ENCODE assay signal across 21 mouse cellular contexts in the genomic region with DNA sequence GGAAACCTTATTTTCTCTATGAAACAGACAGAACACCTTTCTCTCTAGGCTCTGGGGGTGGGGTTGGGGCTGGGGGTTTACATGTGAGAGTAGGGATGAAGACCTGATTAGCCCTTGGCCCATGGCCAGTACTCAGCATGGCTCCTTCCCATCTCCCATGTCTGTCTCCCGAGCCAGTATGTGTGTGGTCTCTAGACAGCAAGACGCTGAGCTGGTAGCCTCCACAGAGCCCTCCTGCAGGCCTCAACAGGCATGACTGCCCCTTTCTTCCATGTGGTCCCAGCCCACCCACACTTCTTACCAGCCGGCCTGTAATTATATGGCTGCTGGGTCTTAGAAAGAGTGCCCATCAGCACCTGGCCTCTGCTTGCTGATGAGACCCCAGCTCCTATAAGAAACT.
DNase-seq lines count a peak whose midpoint lies in the region; ATAC-seq and TF ChIP-seq lines count a peak whose summit lies in the region.
"Had no signal": no experiment of that assay in that cellular context is flagged by ENCODE, and none has a peak within 500 bp of the region (broad histone marks: within the 10 kb centered on the region; RNA-seq: fewer than 3 reads in every experiment).

No protein-coding gene starts in this region.

- intact Hi-C loops in left cerebral cortex, adult 2 months (cut with DNase I): no loop called here
- intact Hi-C loops in left cerebral cortex, postnatal 14 days (cut with DNase I): no loop called here
- intact Hi-C loops in heart, adult 2 months (cut with DNase I): loop anchor here (5.0 kb wide), 1 partner anchor 79 kb away; no protein-coding TSS in a partner anchor

- ATAC-seq in embryonic facial prominence, embryonic 14.5 days (ENCODE audit: low read depth): no peak
- ATAC-seq in neural tube, embryonic 12.5 days (ENCODE audit: low FRiP score, low read depth): 0 out of 2 replicates have a peak, but pooled peaks have one; percentile 10
- ATAC-seq: forebrain, embryonic 14.5 days had no signal

- no peak overlapping the region for H3K27ac ChIP-seq in embryonic facial prominence, embryonic 14.5 days (replicated peaks; ENCODE audit: low read depth, low read length)
- no peak overlapping the region for H3K27ac ChIP-seq in embryonic facial prominence, embryonic 10.5 days (replicated peaks)
- H3K27ac ChIP-seq in left cerebral cortex, adult 2 months: peak overlapping the region; percentile 89
- H3K27ac ChIP-seq in neural tube, embryonic 12.5 days: no peak overlapping the region
- H3K27ac ChIP-seq in heart, adult 2 months: no peak overlapping the region
- H3K27ac ChIP-seq: embryonic facial prominence, embryonic 15.5 days; forebrain, embryonic 10.5 days; heart, embryonic 15.5 days; hindbrain, embryonic 13.5 days had no signal

- no peaks in the 10 kb centered on the region for H3K9me3 ChIP-seq in embryonic facial prominence, embryonic 14.5 days (ENCODE audit: control insufficient read depth, low read length)
- no peaks in the 10 kb centered on the region for H3K9me3 ChIP-seq in embryonic facial prominence, embryonic 10.5 days
- no peaks in the 10 kb centered on the region for H3K9me3 ChIP-seq in neural tube, embryonic 12.5 days
- H3K9me3 ChIP-seq: embryonic facial prominence, embryonic 15.5 days; forebrain, embryonic 10.5 days; heart, embryonic 15.5 days; hindbrain, embryonic 13.5 days had no signal

- H3K9ac ChIP-seq in embryonic facial prominence, embryonic 14.5 days (ENCODE audit: low read depth, low read length): no peak overlapping the region
- no peak overlapping the region for H3K9ac ChIP-seq in neural tube, embryonic 12.5 days
- H3K9ac ChIP-seq in heart, adult 2 months (ENCODE audit: low read depth, low read length): no peak overlapping the region
- H3K9ac ChIP-seq: embryonic facial prominence, embryonic 15.5 days; heart, embryonic 15.5 days; hindbrain, embryonic 13.5 days had no signal

- peak; percentile 29 for DNase-seq in embryonic facial prominence, embryonic 14.5 days (ENCODE audit: low spot score)
- DNase-seq in embryonic facial prominence, embryonic 10.5 days (ENCODE audit: low spot score): no peak
- DNase-seq in left cerebral cortex, adult 2 months (ENCODE audit: extremely low spot score in 1 of 2, low spot score in 2 of 2): no peak
- DNase-seq in left cerebral cortex, postnatal 14 days (ENCODE audit: low spot score in 2 of 2): no peak
- DNase-seq in neural tube, embryonic 10.5 days (ENCODE audit: extremely low spot score, low spot score): no peak
- DNase-seq in heart, adult 2 months: no peak
- DNase-seq: adrenal gland, postnatal 10 days; cerebellum, adult 11 months; cerebellum, adult 8-10 months; cerebellum, postnatal 36 days; gastrocnemius, postnatal 10 days; heart, adult 18-20 months; heart, postnatal 14 days had no signal

- TF ChIP-seq CTCF in left cerebral cortex, adult 2 months (IDR thresholded peaks at IDR 0.05): no peak
- no peak for TF ChIP-seq CTCF in heart, adult 2 months (IDR thresholded peaks at IDR 0.05)

- H3K4me3 ChIP-seq in embryonic facial prominence, embryonic 14.5 days (ENCODE audit: low read depth, low read length): no peak overlapping the region
- H3K4me3 ChIP-seq in embryonic facial prominence, embryonic 10.5 days: no peak overlapping the region
- H3K4me3 ChIP-seq in left cerebral cortex, adult 2 months: no peak overlapping the region
- no peak overlapping the region for H3K4me3 ChIP-seq in neural tube, embryonic 12.5 days
- H3K4me3 ChIP-seq in heart, adult 2 months: no peak overlapping the region
- H3K4me3 ChIP-seq: embryonic facial prominence, embryonic 15.5 days; erythroblast, embryonic 14.5 days; forebrain, embryonic 10.5 days; heart, embryonic 15.5 days; hindbrain, embryonic 13.5 days had no signal

- no peaks in the 10 kb centered on the region for H3K36me3 ChIP-seq in embryonic facial prominence, embryonic 14.5 days (ENCODE audit: control insufficient read depth, insufficient read depth, low read length)
- H3K36me3 ChIP-seq in embryonic facial prominence, embryonic 10.5 days (replicated peaks): no peaks in the 10 kb centered on the region
- no peaks in the 10 kb centered on the region for H3K36me3 ChIP-seq in neural tube, embryonic 12.5 days
- H3K36me3 ChIP-seq in heart, adult 2 months (ENCODE audit: control insufficient read depth, insufficient read depth, low read length): no peaks in the 10 kb centered on the region
- H3K36me3 ChIP-seq: embryonic facial prominence, embryonic 15.5 days; forebrain, embryonic 10.5 days; heart, embryonic 15.5 days; hindbrain, embryonic 13.5 days had no signal

- no peaks in the 10 kb centered on the region for H3K27me3 ChIP-seq in embryonic facial prominence, embryonic 14.5 days (replicated peaks; ENCODE audit: control insufficient read depth, insufficient read depth, low read length)
- H3K27me3 ChIP-seq in embryonic facial prominence, embryonic 10.5 days (replicated peaks; ENCODE audit: low read depth, poor library complexity, severe bottlenecking): no peaks in the 10 kb centered on the region
- H3K27me3 ChIP-seq in neural tube, embryonic 12.5 days (replicated peaks): no peaks in the 10 kb centered on the region
- H3K27me3 ChIP-seq in heart, adult 2 months (ENCODE audit: control insufficient read depth, insufficient read depth, low read length): no peaks in the 10 kb centered on the region
- H3K27me3 ChIP-seq: embryonic facial prominence, embryonic 15.5 days; heart, embryonic 15.5 days; hindbrain, embryonic 13.5 days had no signal

- no peak overlapping the region for H3K4me2 ChIP-seq in embryonic facial prominence, embryonic 14.5 days (ENCODE audit: low read depth, low read length)
- no peak overlapping the region for H3K4me2 ChIP-seq in neural tube, embryonic 12.5 days (replicated peaks)
- H3K4me2 ChIP-seq: embryonic facial prominence, embryonic 15.5 days; heart, embryonic 11.5 days; heart, embryonic 15.5 days; hindbrain, embryonic 13.5 days had no signal

- no peaks in the 10 kb centered on the region for H3K79me2 ChIP-seq in heart, adult 2 months (replicated peaks; ENCODE audit: control insufficient read depth, insufficient read depth, low read length)

- no peak for TF ChIP-seq EP300 in heart, adult 2 months (IDR thresholded peaks at IDR 0.05; ENCODE audit: insufficient read depth, low read depth, low read length)

- peaks cover 11% of the 10 kb centered on the region; the same call in 1 of the 2 replicates for H3K4me1 ChIP-seq in embryonic facial prominence, embryonic 14.5 days (ENCODE audit: control insufficient read depth, insufficient read depth, low read length)
- H3K4me1 ChIP-seq in embryonic facial prominence, embryonic 10.5 days: peaks cover 30% of the 10 kb centered on the region
- H3K4me1 ChIP-seq in neural tube, embryonic 12.5 days: peaks cover 14% of the 10 kb centered on the region; the same call in 1 of the 2 replicates
- H3K4me1 ChIP-seq in heart, adult 2 months (ENCODE audit: control insufficient read depth, insufficient read depth, low read length): peaks cover 9% of the 10 kb centered on the region

- no peak for TF ChIP-seq POLR2A in heart, adult 2 months (IDR thresholded peaks at IDR 0.05; ENCODE audit: insufficient read depth, low read depth, low read length)

- WGBS in embryonic facial prominence, embryonic 14.5 days: 20% methylated on average over 3 of the region's 3 CpGs
- WGBS in embryonic facial prominence, embryonic 10.5 days: 54% methylated on average over 3 of the region's 3 CpGs
- 31% methylated on average over 3 of the region's 3 CpGs for WGBS in neural tube, embryonic 12.5 days
- 81% methylated on average over 3 of the region's 3 CpGs for WGBS in heart, adult 2 months
